Mouse (Mus musculus) embryonic facial prominence, embryonic 14.5 days (tissue): ENCODE data around the gene Gm4131. TPM values are rescaled to one million over a fixed set of nuclear protein-coding genes. Genes with fewer than 3 reads are reported as not detected.

Experiments
- ATAC-seq: fragments of 200-750 bp; cut with Nextera tagmentation; 2 replicates; pipeline ENCODE4 v1.8.0; 2017; ENCODE audit warnings: low read depth, moderate number of reproducible peaks, moderate TSS enrichment
- DNase-seq: peaks from one replicate; pipeline ENCODE4 v3.0.0-alpha.2; 2015; ENCODE audit warnings: low spot score
- H3K27ac ChIP-seq: fragments of 300-500 bp; sonication (generic); replicated peaks from 2 replicates; pipeline ENCODE4 v1.5.1; 2014; ENCODE audit warnings: low read depth, mild to moderate bottlenecking, low read length, moderate library complexity
- H3K27me3 ChIP-seq: fragments of 300-500 bp; sonication (generic); replicated peaks from 2 replicates; pipeline ENCODE4 v1.6.1; 2014; ENCODE audit warnings: low read length; ENCODE audit not compliant: control insufficient read depth, insufficient read depth
- H3K36me3 ChIP-seq: fragments of 300-500 bp; sonication (generic); 2 replicates; pipeline ENCODE4 v1.6.1; 2014; ENCODE audit warnings: low read length, mixed read lengths; ENCODE audit not compliant: control insufficient read depth, insufficient read depth
- H3K4me1 ChIP-seq: fragments of 300-500 bp; sonication (generic); 2 replicates; pipeline ENCODE4 v1.6.1; 2014; ENCODE audit warnings: antibody characterized with exemption, low read length; ENCODE audit not compliant: control insufficient read depth, insufficient read depth
- H3K4me2 ChIP-seq: fragments of 300-500 bp; sonication (generic); 2 replicates; pipeline ENCODE4 v1.6.1; 2014; ENCODE audit warnings: low read depth, mild to moderate bottlenecking, low read length, moderate library complexity, mixed read lengths
- H3K4me3 ChIP-seq: fragments of 300-500 bp; sonication (generic); 2 replicates; pipeline ENCODE4 v1.5.1; 2014; ENCODE audit warnings: low read depth, mild to moderate bottlenecking, low read length
- H3K9ac ChIP-seq: fragments of 300-500 bp; sonication (generic); 2 replicates; pipeline ENCODE4 v1.6.1; 2014; ENCODE audit warnings: low read depth, mild to moderate bottlenecking, low read length, moderate library complexity, mixed read lengths
- H3K9me3 ChIP-seq: fragments of 300-500 bp; sonication (generic); 2 replicates; pipeline ENCODE4 v1.6.1; 2016; ENCODE audit warnings: low read length; ENCODE audit not compliant: control insufficient read depth
- WGBS: fragments of 180-500 bp; shearing (Covaris S2); extraction: QIAGEN DNeasy Blood & Tissue Kit; methylation state at CpG from one replicate; pipeline ENCODE4 v1.1.7; 2014; 5-methylcytosine and 5-hydroxymethylcytosine counted together
- polyA plus RNA-seq: library from polyadenylated mRNA; unstranded; fragments of >200 nt; fragmentation: Nextera tagmentation; extraction: Ambion mirVana; gene quantifications from 2 replicates; pipeline ENCODE4 v1.2.1, GENCODE M21; 2014

The Gm4131 gene
- polyA plus RNA-seq, 1 experiment from 2014 or later, result 0.28 TPM

- Histone ChIP-seq H3K27me3 (no peaks in the 10 kb centered on the region), H3K27ac (no peak overlapping the region), H3K36me3 (no peaks in the 10 kb centered on the region), H3K4me3 (no peak overlapping the region), H3K9me3 (no peaks in the 10 kb centered on the region), H3K9ac (no peak overlapping the region), H3K4me2 (no peak overlapping the region), H3K4me1 (no peaks in the 10 kb centered on the region)
- no peak for ATAC-seq
- 64% methylated on average over 6 of the region's 6 CpGs for WGBS
- no peak for DNase-seq
Observed at GRCm38 (mm10) chr14:62468119-62468752, 98.5 kb downstream of the Gm4131 start.

- Histone ChIP-seq H3K4me2 (peak overlapping the region; percentile 2; the same call in 1 of the 2 replicates), H3K36me3 (no peaks in the 10 kb centered on the region), H3K4me3 (no peak overlapping the region), H3K9ac (no peak overlapping the region), H3K27ac (no peak overlapping the region), H3K4me1 (no peaks in the 10 kb centered on the region), H3K27me3 (no peaks in the 10 kb centered on the region), H3K9me3 (no peaks in the 10 kb centered on the region)
- ATAC-seq, result no peak
- 20% methylated on average over 9 of the region's 9 CpGs for WGBS
- DNase-seq, result no peak
Observed at GRCm38 (mm10) chr14:62464966-62465365, 101.8 kb downstream of the Gm4131 start.

- DNase-seq, result no peak
Observed at GRCm38 (mm10) chr14:62459541-62459940, 107.2 kb downstream of the Gm4131 start.

GRCm38 (mm10) chr14:62457420-62458181 is 109.1 kb downstream of the Gm4131 start:
- Histone ChIP-seq H3K27ac (no peak overlapping the region), H3K36me3 (no peaks in the 10 kb centered on the region), H3K4me1 (no peaks in the 10 kb centered on the region), H3K9me3 (no peaks in the 10 kb centered on the region), H3K27me3 (no peaks in the 10 kb centered on the region), H3K9ac (no peak overlapping the region), H3K4me2 (peak overlapping the region; percentile 33; the same call in 1 of the 2 replicates), H3K4me3 (no peak overlapping the region)
- WGBS, result 16% methylated on average over 22 of the region's 22 CpGs
- ATAC-seq (peak; percentile 86), DNase-seq (peak; percentile 94)

More at GRCm38 (mm10) chr14:62459541-62459940, 107.2 kb downstream of the Gm4131 start:
- Histone ChIP-seq H3K27me3 (no peaks in the 10 kb centered on the region), H3K4me2 (no peak overlapping the region), H3K4me3 (no peak overlapping the region), H3K4me1 (no peaks in the 10 kb centered on the region), H3K36me3 (no peaks in the 10 kb centered on the region), H3K9ac (no peak overlapping the region), H3K9me3 (no peaks in the 10 kb centered on the region), H3K27ac (no peak overlapping the region)
- 64% methylated on average over 11 of the region's 11 CpGs for WGBS
- ATAC-seq, result no peak

- Histone ChIP-seq H3K27me3 (no peaks in the 10 kb centered on the region), H3K9me3 (no peaks in the 10 kb centered on the region), H3K4me3 (no peak within 1 kb of the TSS), H3K9ac (no peak within 1 kb of the TSS), H3K27ac (peak within 1 kb of the TSS; percentile 8; the same call in 1 of the 2 replicates), H3K4me2 (peak within 1 kb of the TSS; percentile 33; the same call in 1 of the 2 replicates), H3K36me3 (no peaks in the 10 kb centered on the region), H3K4me1 (no peaks in the 10 kb centered on the region)
- DNase-seq (no peak), ATAC-seq (no peak)
- WGBS, result 56% methylated on average over 9 of the region's 9 CpGs
Observed at GRCm38 (mm10) chr14:62456239-62456747, 110.4 kb downstream of the Gm4131 start, which contains the start of gene Gucy1b2. Gene Gucy1b2, minus strand, starts transcription at chr14:62456289.

- no peaks in the 10 kb centered on the region for H3K27me3 ChIP-seq
- no peak for DNase-seq
- no peak overlapping the region for H3K27ac ChIP-seq
- WGBS, result 72% methylated on average over 5 of the region's 5 CpGs
- no peaks in the 10 kb centered on the region for H3K36me3 ChIP-seq
- H3K9ac ChIP-seq, result no peak overlapping the region
- H3K4me2 ChIP-seq, result no peak overlapping the region
- ATAC-seq, result no peak
- no peaks in the 10 kb centered on the region for H3K4me1 ChIP-seq
- no peaks in the 10 kb centered on the region for H3K9me3 ChIP-seq
- no peak overlapping the region for H3K4me3 ChIP-seq
Observed at GRCm38 (mm10) chr14:62455570-62455879, 111.2 kb downstream of the Gm4131 start.

GRCm38 (mm10) chr14:62454760-62455569 is 111.8 kb downstream of the Gm4131 start:
- Histone ChIP-seq H3K4me1 (no peaks in the 10 kb centered on the region), H3K27ac (no peak overlapping the region), H3K4me2 (no peak overlapping the region), H3K4me3 (no peak overlapping the region), H3K27me3 (no peaks in the 10 kb centered on the region), H3K9me3 (no peaks in the 10 kb centered on the region), H3K9ac (no peak overlapping the region), H3K36me3 (no peaks in the 10 kb centered on the region)
- 62% methylated on average over 9 of the region's 9 CpGs for WGBS
- ATAC-seq (no peak), DNase-seq (no peak)

GRCm38 (mm10) chr14:62454136-62454535 is 112.6 kb downstream of the Gm4131 start:
- no peak overlapping the region for H3K27ac ChIP-seq
- no peaks in the 10 kb centered on the region for H3K9me3 ChIP-seq
- no peaks in the 10 kb centered on the region for H3K27me3 ChIP-seq
- no peaks in the 10 kb centered on the region for H3K36me3 ChIP-seq
- H3K4me1 ChIP-seq, result no peaks in the 10 kb centered on the region
- no peak overlapping the region for H3K9ac ChIP-seq
- H3K4me3 ChIP-seq, result no peak overlapping the region
- ATAC-seq (peak; percentile 17; the same call in 1 of the 2 replicates), DNase-seq (peak; percentile 33)
- 58% methylated on average over 3 of the region's 3 CpGs for WGBS
- H3K4me2 ChIP-seq, result no peak overlapping the region
